Mouse (Mus musculus): ENCODE measurements around the gene Ankrd44. TPM values are rescaled to one million over a fixed set of nuclear protein-coding genes. Genes with fewer than 3 reads are reported as not detected.

The Ankrd44 gene
- total and polyA plus RNA-seq, 3 experiments, result 0.10 to 2.6 (median 1.5) TPM

DNA sequence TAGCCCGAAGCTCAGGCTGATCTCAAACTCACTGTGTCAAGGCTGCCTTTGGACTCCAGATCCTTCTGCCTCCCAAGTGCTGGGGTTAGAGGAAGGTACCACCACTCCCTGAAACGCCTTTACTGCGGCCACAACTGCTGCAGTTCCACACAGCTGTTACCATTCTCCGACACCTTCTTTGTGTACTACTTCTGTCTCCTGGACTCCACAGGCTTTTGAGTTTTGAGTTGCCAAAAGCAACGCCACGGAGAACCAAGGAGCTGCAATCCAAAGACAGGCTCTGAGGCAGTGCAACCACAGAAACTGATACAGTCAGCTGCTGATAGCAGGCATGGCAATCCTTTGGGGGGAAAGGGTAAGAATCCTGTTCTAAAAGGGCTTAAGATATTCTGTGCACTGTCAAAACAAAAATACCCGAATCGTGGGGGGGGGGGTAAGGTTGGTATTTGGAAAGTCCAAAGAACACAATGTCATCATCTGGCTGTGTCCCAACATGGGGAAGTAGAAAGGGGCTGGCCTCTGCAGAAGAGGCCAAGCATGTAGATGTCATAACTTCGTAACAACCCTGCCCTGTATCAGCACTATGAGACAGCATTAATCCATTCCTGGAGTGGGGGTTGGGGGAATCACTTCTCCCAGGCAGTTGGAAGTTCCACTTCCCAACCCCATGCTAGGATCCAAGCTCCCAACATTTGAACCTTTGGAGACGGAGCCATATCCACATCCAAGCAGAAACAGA lies 116.2 kb downstream of the Ankrd44 start:
- no peak for DNase-seq (ENCODE audit: low spot score)
- Histone ChIP-seq H3K4me1 (ENCODE audit: insufficient read depth, low read depth, low read length) (no peaks in the 10 kb centered on the region), H3K27me3 (ENCODE audit: insufficient read depth, low read length) (0 out of 2 replicates have a peak, but pooled peaks cover 2% of the 10 kb centered on the region), H3K36me3 (replicated peaks) (no peaks in the 10 kb centered on the region), H3K4me3 (ENCODE audit: low read depth, low read length) (no peak overlapping the region), H3K9me3 (replicated peaks) (no peaks in the 10 kb centered on the region)
- no peak for TF ChIP-seq GATA2 (IDR thresholded peaks at IDR 0.05; ENCODE audit: borderline replicate concordance, low read depth, low read length)
- TF ChIP-seq POLR2AphosphoS5 (IDR thresholded peaks at IDR 0.05; ENCODE audit: insufficient replicate concordance, low read depth, low read length), result no peak
- TF ChIP-seq CTCF (IDR thresholded peaks at IDR 0.05; ENCODE audit: low read depth, low read length), result no peak
- no peak for TF ChIP-seq TAL1 (conservative IDR thresholded peaks at IDR 0.05; ENCODE audit: low read depth, low read length)
- TF ChIP-seq GATA1 (IDR thresholded peaks at IDR 0.05; ENCODE audit: borderline replicate concordance, low read length), result no peak
- ATAC-seq (ENCODE audit: extremely low read depth, insufficient number of reproducible peaks, low FRiP score, poor library complexity, severe bottlenecking), result no peak

DNA sequence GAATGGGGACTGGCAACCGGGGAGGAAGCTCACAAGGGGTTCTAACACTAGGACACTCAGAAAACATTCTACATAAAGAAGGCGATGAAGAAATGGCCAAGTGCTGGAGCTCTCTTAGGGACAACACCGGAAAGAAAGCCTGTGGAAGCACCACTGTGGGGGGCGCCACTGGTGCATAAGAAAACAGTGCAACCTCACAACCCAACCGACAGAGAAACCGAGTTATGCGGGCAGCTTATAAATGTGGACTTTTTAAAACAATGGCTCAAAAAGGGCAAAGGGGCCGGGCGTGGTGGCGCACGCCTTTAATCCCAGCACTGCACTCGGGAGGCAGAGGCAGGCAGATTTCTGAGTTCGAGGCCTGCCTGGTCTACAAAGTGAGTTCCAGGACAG lies 117.1 kb downstream of the Ankrd44 start:
- Histone ChIP-seq H3K9me3 (replicated peaks) (no peaks in the 10 kb centered on the region), H3K27me3 (ENCODE audit: insufficient read depth, low read length) (0 out of 2 replicates have a peak, but pooled peaks cover 2% of the 10 kb centered on the region), H3K36me3 (replicated peaks) (no peaks in the 10 kb centered on the region), H3K4me1 (ENCODE audit: insufficient read depth, low read depth, low read length) (no peaks in the 10 kb centered on the region), H3K4me3 (ENCODE audit: low read depth, low read length) (no peak overlapping the region)
- ATAC-seq (ENCODE audit: extremely low read depth, insufficient number of reproducible peaks, low FRiP score, poor library complexity, severe bottlenecking) (no peak), DNase-seq (ENCODE audit: low spot score) (no peak)
- TF ChIP-seq GATA2 (IDR thresholded peaks at IDR 0.05; ENCODE audit: borderline replicate concordance, low read depth, low read length) (no peak), CTCF (IDR thresholded peaks at IDR 0.05; ENCODE audit: low read depth, low read length) (no peak), GATA1 (IDR thresholded peaks at IDR 0.05; ENCODE audit: borderline replicate concordance, low read length) (no peak)

DNA sequence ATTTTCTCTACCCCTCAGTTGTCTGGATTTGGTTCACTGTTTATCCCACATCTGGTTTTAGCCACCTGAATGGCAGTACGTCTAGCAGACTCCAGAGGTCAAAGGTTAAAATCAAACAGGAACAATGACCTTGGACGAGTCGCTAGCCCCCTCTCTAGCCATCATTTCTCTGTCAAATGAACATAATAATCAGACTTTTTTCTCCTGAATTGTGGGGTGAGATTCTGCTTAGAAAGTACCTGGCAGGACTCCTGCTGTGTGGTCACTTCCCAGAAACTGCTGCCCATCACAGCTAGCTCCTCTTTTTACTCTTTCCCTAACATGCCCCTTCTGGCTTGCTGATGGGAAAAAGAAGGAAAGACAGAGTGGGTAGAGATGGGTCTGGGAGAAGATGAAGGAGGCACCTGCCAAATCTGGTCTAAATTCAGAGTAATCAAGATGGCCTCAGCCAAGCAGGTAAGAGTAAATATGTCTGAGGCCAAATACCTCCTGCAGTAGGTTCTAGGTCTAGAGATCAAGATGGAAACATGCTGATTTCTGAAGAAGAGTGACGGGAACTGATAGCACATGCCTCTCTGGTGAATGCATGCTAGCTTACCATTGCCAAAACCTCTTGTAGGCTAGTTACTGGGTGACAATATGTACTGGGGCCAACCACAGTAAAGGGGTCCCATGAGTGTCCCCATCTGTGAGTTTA lies 117.6 kb downstream of the Ankrd44 start:
- H3K9me3 ChIP-seq (replicated peaks), result no peaks in the 10 kb centered on the region
- peaks cover 4% of the 10 kb centered on the region; the same call in 1 of the 2 replicates for H3K27me3 ChIP-seq (ENCODE audit: insufficient read depth, low read length)
- ATAC-seq (ENCODE audit: extremely low read depth, insufficient number of reproducible peaks, low FRiP score, poor library complexity, severe bottlenecking) (no peak), DNase-seq (ENCODE audit: low spot score) (no peak)
- H3K4me3 ChIP-seq (ENCODE audit: low read depth, low read length), result no peak overlapping the region
- no peaks in the 10 kb centered on the region for H3K36me3 ChIP-seq (replicated peaks)
- TF ChIP-seq GATA2 (IDR thresholded peaks at IDR 0.05; ENCODE audit: borderline replicate concordance, low read depth, low read length) (no peak), POLR2AphosphoS5 (IDR thresholded peaks at IDR 0.05; ENCODE audit: insufficient replicate concordance, low read depth, low read length) (no peak), CTCF (IDR thresholded peaks at IDR 0.05; ENCODE audit: low read depth, low read length) (no peak), GATA1 (IDR thresholded peaks at IDR 0.05; ENCODE audit: borderline replicate concordance, low read length) (no peak), TAL1 (conservative IDR thresholded peaks at IDR 0.05; ENCODE audit: low read depth, low read length) (no peak)
- no peaks in the 10 kb centered on the region for H3K4me1 ChIP-seq (ENCODE audit: insufficient read depth, low read depth, low read length)

DNA sequence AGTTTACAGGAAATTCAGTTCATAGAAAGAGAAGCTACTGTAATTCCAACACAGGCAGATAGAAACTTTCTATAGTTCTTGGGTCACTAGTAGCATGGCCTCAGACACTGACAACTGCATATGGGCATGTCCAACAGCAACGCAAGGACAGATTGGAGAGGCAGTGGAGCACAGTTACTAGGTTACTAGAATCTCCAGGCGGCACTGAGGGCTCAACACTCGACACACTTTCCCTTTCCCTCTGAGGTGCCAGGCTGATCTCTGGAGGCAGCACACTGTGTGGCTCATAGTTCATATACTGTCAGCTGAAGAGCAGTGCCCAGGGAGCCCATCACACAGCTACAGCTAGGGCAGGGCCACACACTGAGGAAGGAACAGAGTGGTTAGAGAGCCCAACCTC lies 118.4 kb downstream of the Ankrd44 start:
- no peaks in the 10 kb centered on the region for H3K4me1 ChIP-seq (ENCODE audit: insufficient read depth, low read depth, low read length)
- H3K9me3 ChIP-seq (replicated peaks), result no peaks in the 10 kb centered on the region
- no peak overlapping the region for H3K4me3 ChIP-seq (ENCODE audit: low read depth, low read length)
- H3K27me3 ChIP-seq (ENCODE audit: insufficient read depth, low read length), result peaks cover 4% of the 10 kb centered on the region; the same call in 1 of the 2 replicates
- no peaks in the 10 kb centered on the region for H3K36me3 ChIP-seq (replicated peaks)
- ATAC-seq (ENCODE audit: extremely low read depth, insufficient number of reproducible peaks, low FRiP score, poor library complexity, severe bottlenecking) (no peak), DNase-seq (ENCODE audit: low spot score) (no peak)
- TF ChIP-seq GATA1 (IDR thresholded peaks at IDR 0.05; ENCODE audit: borderline replicate concordance, low read length) (no peak), TAL1 (conservative IDR thresholded peaks at IDR 0.05; ENCODE audit: low read depth, low read length) (no peak), GATA2 (IDR thresholded peaks at IDR 0.05; ENCODE audit: borderline replicate concordance, low read depth, low read length) (no peak)

DNA sequence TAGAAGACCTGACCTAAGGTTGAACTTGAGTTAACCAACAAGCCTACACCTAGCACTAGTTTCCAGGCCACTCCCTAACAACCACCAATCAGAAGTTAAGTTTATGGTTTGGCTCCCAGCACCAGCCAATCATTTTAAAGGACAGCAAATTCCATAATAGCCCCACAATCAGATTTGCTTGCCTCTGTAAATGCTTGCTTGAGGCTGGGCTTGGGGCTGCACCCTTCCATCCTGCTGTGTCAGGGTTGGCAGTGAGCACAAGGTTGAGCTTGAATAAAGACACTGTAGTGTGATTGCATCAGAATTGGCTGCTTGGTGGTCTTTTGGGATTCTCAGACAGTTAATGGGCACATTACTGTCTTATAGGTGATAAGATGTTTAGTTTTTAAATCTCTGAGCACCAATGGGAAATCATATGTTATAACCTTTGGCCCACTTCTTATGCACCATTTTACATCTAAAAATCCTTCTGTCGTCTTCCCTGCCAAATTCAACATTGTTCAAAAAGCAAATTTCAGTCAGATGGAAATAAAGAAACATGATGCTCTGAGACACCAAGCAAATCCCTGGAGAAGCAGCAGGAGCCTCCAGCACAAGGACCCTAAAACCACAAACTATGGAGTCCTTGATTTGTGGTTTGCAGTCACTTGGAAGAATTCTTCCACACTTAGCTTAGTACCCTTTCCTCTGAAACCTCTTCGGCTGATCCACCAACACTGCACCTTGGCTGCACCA lies 119.9 kb downstream of the Ankrd44 start:
- DNase-seq (ENCODE audit: low spot score) (no peak), ATAC-seq (ENCODE audit: extremely low read depth, insufficient number of reproducible peaks, low FRiP score, poor library complexity, severe bottlenecking) (no peak)
- no peak for TF ChIP-seq GATA2 (IDR thresholded peaks at IDR 0.05; ENCODE audit: borderline replicate concordance, low read depth, low read length)
- no peak for TF ChIP-seq CTCF (IDR thresholded peaks at IDR 0.05; ENCODE audit: low read depth, low read length)
- TF ChIP-seq TAL1 (conservative IDR thresholded peaks at IDR 0.05; ENCODE audit: low read depth, low read length), result no peak
- no peak for TF ChIP-seq GATA1 (IDR thresholded peaks at IDR 0.05; ENCODE audit: borderline replicate concordance, low read length)
- TF ChIP-seq POLR2AphosphoS5 (IDR thresholded peaks at IDR 0.05; ENCODE audit: insufficient replicate concordance, low read depth, low read length), result no peak
- Histone ChIP-seq H3K4me3 (ENCODE audit: low read depth, low read length) (no peak overlapping the region), H3K36me3 (replicated peaks) (no peaks in the 10 kb centered on the region), H3K9me3 (replicated peaks) (no peaks in the 10 kb centered on the region), H3K4me1 (ENCODE audit: insufficient read depth, low read depth, low read length) (no peaks in the 10 kb centered on the region), H3K27me3 (ENCODE audit: insufficient read depth, low read length) (peaks cover 4% of the 10 kb centered on the region; the same call in 1 of the 2 replicates)

DNA sequence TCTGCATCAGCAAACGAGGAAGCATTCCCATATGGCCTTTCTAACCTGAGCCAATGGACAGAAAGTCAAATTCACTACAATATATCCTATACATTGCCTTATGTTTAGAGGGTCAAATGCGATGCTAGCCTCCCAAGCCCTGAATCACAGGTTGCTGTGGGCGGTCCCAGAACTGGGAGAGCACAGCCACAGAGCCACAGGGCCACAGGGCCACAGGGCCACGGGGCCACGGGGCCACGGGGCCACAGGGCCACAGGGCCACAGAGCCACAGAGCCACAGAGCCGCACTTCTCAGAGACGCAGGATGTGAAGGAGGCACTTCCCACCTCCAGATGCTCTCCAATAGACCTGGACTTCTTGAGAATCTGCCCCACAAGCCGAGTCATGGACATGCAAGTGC lies 121.8 kb downstream of the Ankrd44 start:
- Histone ChIP-seq H3K4me3 (ENCODE audit: low read depth, low read length) (no peak overlapping the region), H3K36me3 (replicated peaks) (no peaks in the 10 kb centered on the region), H3K4me1 (ENCODE audit: insufficient read depth, low read depth, low read length) (no peaks in the 10 kb centered on the region), H3K27me3 (ENCODE audit: insufficient read depth, low read length) (peaks cover 2% of the 10 kb centered on the region; the same call in 1 of the 2 replicates), H3K9me3 (replicated peaks) (no peaks in the 10 kb centered on the region)
- DNase-seq (ENCODE audit: low spot score), result no peak
- no peak for ATAC-seq (ENCODE audit: extremely low read depth, insufficient number of reproducible peaks, low FRiP score, poor library complexity, severe bottlenecking)
- no peak for TF ChIP-seq GATA2 (IDR thresholded peaks at IDR 0.05; ENCODE audit: borderline replicate concordance, low read depth, low read length)
- TF ChIP-seq TAL1 (conservative IDR thresholded peaks at IDR 0.05; ENCODE audit: low read depth, low read length), result no peak
- TF ChIP-seq POLR2AphosphoS5 (IDR thresholded peaks at IDR 0.05; ENCODE audit: insufficient replicate concordance, low read depth, low read length), result no peak
- TF ChIP-seq GATA1 (IDR thresholded peaks at IDR 0.05; ENCODE audit: borderline replicate concordance, low read length), result no peak
- no peak for TF ChIP-seq CTCF (IDR thresholded peaks at IDR 0.05; ENCODE audit: low read depth, low read length)

Measured in G1E (cell line).